Mouse (Mus musculus) CD8-positive naive resting alpha-beta T cell, adult 57 days (primary cell): ENCODE measurements around the gene Dnajc11. TPM values are rescaled to one million over a fixed set of nuclear protein-coding genes. Genes with fewer than 3 reads are reported as not detected.

Source experiments
- total RNA-seq: library from RNA; stranded (reverse); gene quantifications from one replicate; pipeline ENCODE4 v1.2.4, GENCODE M21; 2023

Gene Dnajc11
- total RNA-seq = 52.0 TPM

DNA sequence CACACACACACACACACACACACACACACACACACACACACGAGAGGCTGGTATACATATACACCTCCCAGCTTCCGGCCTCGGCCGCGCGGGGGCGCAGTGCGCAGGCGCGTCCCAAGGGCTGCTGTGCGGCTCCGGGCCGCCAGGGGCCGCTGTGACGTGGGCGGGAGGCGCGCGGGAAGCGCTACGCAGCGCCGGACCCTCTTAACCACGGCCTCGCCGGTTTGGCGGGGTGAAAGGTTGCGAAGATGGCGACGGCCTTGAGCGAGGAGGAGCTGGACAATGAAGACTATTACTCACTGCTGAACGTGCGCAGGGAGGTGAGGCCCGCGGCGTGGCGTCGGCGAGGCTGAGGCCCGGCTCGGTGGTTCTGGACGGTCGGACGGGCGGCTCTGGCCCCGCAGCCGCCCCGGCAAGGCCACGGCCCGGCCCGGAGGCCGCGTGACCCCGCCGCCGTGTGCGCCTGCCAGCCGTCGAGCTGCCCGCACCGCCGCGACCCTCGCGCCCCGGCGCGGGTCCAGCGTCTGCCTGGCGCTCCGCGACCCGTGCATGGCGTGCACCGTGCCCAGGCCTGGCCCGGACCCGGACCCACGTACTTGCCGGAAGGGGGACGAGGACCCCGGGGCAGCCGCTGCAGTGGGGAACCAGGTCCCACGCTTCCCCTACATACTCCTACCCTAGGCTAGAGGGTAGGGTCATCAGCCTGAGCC lies at the start of gene Dnajc11:
Dnajc11 (plus strand) TSS at position 187 of the 710 bp plus-strand sequence.

DNA sequence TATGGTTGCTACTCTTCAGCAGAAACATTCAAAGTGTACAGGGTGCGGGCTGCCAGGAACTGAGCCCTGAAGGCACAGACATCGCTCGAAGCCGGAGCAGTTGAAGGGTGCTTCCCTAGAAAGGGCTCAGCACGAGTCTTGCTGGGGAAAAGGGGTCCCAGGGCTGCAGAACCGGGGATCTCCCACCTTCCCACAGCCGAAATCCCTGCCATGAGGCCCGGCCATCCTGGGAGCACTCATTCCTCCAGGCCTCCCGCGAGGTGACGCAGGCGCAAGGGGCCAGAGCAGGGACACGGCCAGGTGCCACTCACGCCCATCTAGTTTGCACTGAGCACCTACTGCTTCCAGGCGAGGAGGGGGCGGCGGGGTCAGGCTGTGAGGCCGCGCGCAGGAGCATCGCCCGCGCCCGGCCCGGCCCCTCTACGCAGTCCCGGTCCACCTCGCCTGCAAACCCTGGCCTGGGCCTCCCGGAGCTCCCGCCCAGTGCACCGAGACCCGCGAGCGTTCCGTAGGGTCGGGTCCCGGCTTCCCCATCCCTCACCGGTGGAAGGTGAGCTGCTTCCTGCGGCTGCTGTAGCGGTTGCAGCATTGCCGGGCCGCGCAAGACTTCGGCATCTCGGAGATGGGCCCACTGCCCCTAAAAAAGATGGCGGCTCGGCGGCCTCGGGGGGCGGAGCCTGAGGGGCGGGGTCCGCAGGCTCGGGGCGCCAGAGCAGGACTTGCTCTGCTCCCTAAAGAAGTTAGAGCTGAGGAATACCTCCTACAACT lies 55.0 kb downstream of the Dnajc11 start, which contains the start of gene Thap3:
Thap3 (minus strand) TSS at position 656 of the 768 bp plus-strand sequence.

DNA sequence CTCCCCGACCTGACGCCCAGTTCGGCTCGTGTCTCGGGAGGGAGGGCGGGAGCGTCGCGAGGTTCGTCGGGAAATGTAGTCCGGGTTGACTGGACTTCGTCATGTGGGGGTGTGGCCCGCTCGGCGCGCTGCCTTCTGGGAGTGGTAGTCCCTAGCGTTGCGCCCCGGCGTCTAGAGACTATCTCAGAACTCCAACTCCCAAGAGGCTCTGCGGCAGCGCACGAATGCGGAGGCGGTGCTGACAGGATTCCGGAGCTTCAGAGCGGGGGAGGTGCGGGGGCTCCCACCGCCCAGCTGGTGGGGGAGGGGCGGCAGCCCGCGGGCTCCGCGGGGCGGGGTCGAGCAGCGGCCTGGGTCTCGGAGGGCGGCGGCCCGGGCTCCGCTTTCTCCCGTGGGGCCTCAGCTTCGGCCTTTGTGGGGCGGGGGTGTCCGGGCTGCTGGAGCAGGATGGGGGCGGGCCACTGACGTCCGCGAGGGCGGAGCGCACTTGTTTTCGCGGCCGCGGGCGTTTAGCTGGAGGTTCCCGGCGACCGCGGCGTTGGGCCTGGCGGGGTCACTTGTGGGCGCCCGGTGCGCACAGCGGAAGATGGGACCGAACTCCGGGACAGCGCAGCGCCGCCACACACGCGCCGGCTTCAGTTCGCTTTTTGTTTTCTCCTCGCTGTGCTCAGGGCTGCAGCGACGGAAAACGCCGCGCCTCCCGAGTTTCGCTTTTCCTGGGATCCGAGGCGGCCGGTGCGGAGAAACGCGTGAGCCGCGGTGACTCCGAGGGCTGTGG lies 62.9 kb downstream of the Dnajc11 start, which contains the start of gene Phf13:
Phf13 (minus strand) TSS at position 86 of the 778 bp plus-strand sequence.

DNA sequence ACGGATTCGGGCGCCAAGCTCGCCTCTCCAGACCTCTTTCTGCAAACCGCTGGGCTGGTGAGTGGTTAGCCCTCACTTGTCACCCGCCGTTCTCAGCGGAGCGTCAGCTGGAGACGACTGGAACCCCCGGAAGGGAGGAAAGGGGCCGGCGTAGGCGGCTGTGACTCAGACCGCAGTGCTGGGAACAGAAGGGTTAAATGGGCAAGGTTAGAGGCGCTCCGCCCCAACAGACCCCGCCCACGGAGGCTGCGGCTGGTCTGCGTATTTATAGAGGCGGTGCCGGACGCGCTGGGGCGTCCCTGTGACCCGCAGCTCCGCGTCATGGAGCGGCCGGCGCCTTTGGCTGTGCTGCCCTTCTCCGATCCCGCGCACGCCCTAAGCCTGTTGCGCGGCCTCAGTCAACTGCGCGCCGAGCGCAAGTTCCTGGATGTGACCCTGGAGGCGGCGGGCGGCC lies 75.2 kb downstream of the Dnajc11 start, which contains the start of gene Klhl21:
Klhl21 (plus strand) TSS at position 182 of the 454 bp plus-strand sequence.

DNA sequence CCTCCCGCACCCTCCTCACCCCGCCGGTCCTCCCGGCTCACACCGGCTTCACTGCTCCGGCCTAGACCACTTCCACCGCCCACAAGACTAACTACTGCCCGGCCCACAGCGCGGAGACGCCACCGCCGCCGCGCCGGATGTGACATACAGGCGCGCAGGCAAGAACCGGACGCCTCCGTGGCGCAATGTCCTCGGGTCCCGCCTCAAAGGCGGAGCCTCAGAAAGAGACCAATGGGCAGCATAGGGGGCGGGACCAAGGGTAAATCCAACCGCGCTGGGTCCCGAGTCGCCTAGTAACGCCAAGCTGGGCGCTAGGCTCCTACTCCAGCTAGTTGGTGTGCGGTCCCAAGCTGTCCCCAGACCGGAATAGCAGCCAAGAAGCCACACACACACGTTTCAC lies 94.0 kb downstream of the Dnajc11 start, which contains the start of gene Zbtb48:
Zbtb48 (minus strand) TSS at position 148 of the 400 bp plus-strand sequence.

Other genes with a start within 250 kb of the Dnajc11 start
- gene Camta1, start 71.8 kb upstream of the Dnajc11 start, total RNA-seq = 53.2 TPM
- 39.3 TPM for gene Thap3, start 55.3 kb downstream of the Dnajc11 start, total RNA-seq
- 6.7 TPM for gene Phf13, start 62.6 kb downstream of the Dnajc11 start, total RNA-seq
- 26.0 TPM for gene Klhl21, start 75.1 kb downstream of the Dnajc11 start, total RNA-seq
- gene Zbtb48, start 94.0 kb downstream of the Dnajc11 start, total RNA-seq = 19.7 TPM
- not detected for gene Tas1r1, start 104.9 kb downstream of the Dnajc11 start, total RNA-seq
- 43.3 TPM for gene Nol9, start 105.6 kb downstream of the Dnajc11 start, total RNA-seq
- 2.4 TPM for gene Plekhg5, start 138.8 kb downstream of the Dnajc11 start, total RNA-seq
- 9.0 TPM for gene Tnfrsf25, start 182.2 kb downstream of the Dnajc11 start, total RNA-seq
- 0.64 TPM for gene Espn, start 218.7 kb downstream of the Dnajc11 start, total RNA-seq
- not detected for gene Hes2, start 225.2 kb downstream of the Dnajc11 start, total RNA-seq
- 11.1 TPM for gene Acot7, start 244.4 kb downstream of the Dnajc11 start, total RNA-seq